16 mouse cellular contexts compared by ENCODE assay signal in genomic region chr17:78218506-78219232, GRCm38 (mm10). TPM values are rescaled to one million over a fixed set of nuclear protein-coding genes. Genes with fewer than 3 reads are reported as not detected.
DNase-seq lines count a peak whose midpoint lies in the region; ATAC-seq and TF ChIP-seq lines count a peak whose summit lies in the region.
"Had no signal": no experiment of that assay in that cellular context is flagged by ENCODE, and none has a peak within 500 bp of the region (broad histone marks: within the 10 kb centered on the region; RNA-seq: fewer than 3 reads in every experiment).

No protein-coding gene starts in this region.

- no peaks in the 10 kb centered on the region for H3K9me3 ChIP-seq in lung, embryonic 14.5 days (ENCODE audit: low read depth, low read length)
- H3K9me3 ChIP-seq: hindbrain, embryonic 12.5 days; limb, embryonic 13.5 days had no signal

- no peak for TF ChIP-seq POLR2A in small intestine, adult 2 months (IDR thresholded peaks at IDR 0.05; ENCODE audit: low read depth, low read length)

- H3K4me2 ChIP-seq in lung, embryonic 14.5 days = no peak overlapping the region; the same call in 1 of the 2 replicates
- H3K4me2 ChIP-seq: hindbrain, embryonic 12.5 days; limb, embryonic 13.5 days had no signal

- no peak overlapping the region for H3K4me3 ChIP-seq in brown adipose tissue, adult 24 weeks (ENCODE audit: insufficient read depth, low read depth, low read length)
- no peak overlapping the region for H3K4me3 ChIP-seq in lung, embryonic 14.5 days (ENCODE audit: low read depth, low read length)
- H3K4me3 ChIP-seq in small intestine, adult 2 months (ENCODE audit: low read depth, low read length) = no peak overlapping the region
- H3K4me3 ChIP-seq: heart, adult 2 months; hindbrain, embryonic 12.5 days; limb, embryonic 13.5 days had no signal

- 0 out of 2 replicates have a peak overlapping the region, but pooled peaks have one; percentile 17 for H3K27ac ChIP-seq in brown adipose tissue, adult 24 weeks (replicated peaks; ENCODE audit: low read depth, low read length)
- no peak overlapping the region for H3K27ac ChIP-seq in lung, embryonic 14.5 days (ENCODE audit: low read depth)
- H3K27ac ChIP-seq in small intestine, adult 2 months (ENCODE audit: insufficient read depth, low read depth, low read length) = peak overlapping the region; percentile 59
- H3K27ac ChIP-seq: heart, adult 2 months; hindbrain, embryonic 12.5 days; limb, embryonic 13.5 days; macrophage had no signal

- 68% methylated on average over 10 of the region's 10 CpGs for WGBS in lung, embryonic 14.5 days
- WGBS in small intestine, adult 2 months = 32% methylated on average over 10 of the region's 10 CpGs

- DNase-seq in heart, postnatal 10 days = peak; percentile 55 to 63
- no peak for DNase-seq in heart, adult 11 months
- peak; percentile 65 for DNase-seq in lung, embryonic 14.5 days
- no peak for DNase-seq in layer of hippocampus, postnatal 10 days (ENCODE audit: low spot score in 2 of 2)
- DNase-seq in cerebellum, adult 11 months = no peak
- DNase-seq in gastrocnemius, postnatal 10 days = no peak
- DNase-seq: cerebellum, postnatal 14 days; kidney, postnatal 14 days; retina, postnatal 1 day had no signal

- ATAC-seq in lung, embryonic 14.5 days (ENCODE audit: insufficient read depth) = peak; percentile 71

- H3K9ac ChIP-seq in lung, embryonic 14.5 days = no peak overlapping the region
- H3K9ac ChIP-seq: hindbrain, embryonic 12.5 days; limb, embryonic 13.5 days had no signal

- H3K4me1 ChIP-seq in brown adipose tissue, adult 24 weeks (ENCODE audit: control insufficient read depth, insufficient read depth, insufficient read length, low read length) = peaks cover 28% of the 10 kb centered on the region
- H3K4me1 ChIP-seq in lung, embryonic 14.5 days (ENCODE audit: insufficient read depth) = no peaks in the 10 kb centered on the region
- peaks cover 34% of the 10 kb centered on the region for H3K4me1 ChIP-seq in small intestine, adult 2 months (ENCODE audit: control insufficient read depth, insufficient read depth, insufficient read length, low read length)

- TF ChIP-seq CTCF in lung, embryonic 14.5 days (IDR thresholded peaks at IDR 0.05; ENCODE audit: low read depth) = no peak
- no peak for TF ChIP-seq CTCF in small intestine, adult 2 months (IDR thresholded peaks at IDR 0.05; ENCODE audit: extremely low read depth, insufficient read length, insufficient replicate concordance, low read depth, low read length)

- no peaks in the 10 kb centered on the region for H3K36me3 ChIP-seq in lung, embryonic 14.5 days (ENCODE audit: insufficient read depth)
- H3K36me3 ChIP-seq in small intestine, adult 2 months (ENCODE audit: control insufficient read depth, insufficient read depth, low read length) = no peaks in the 10 kb centered on the region
- H3K36me3 ChIP-seq: hindbrain, embryonic 12.5 days; limb, embryonic 13.5 days had no signal

- intact Hi-C loops in heart, postnatal 10 days (cut with DNase I) = no loop called here

- no peaks in the 10 kb centered on the region for H3K27me3 ChIP-seq in lung, embryonic 14.5 days (ENCODE audit: insufficient read depth, low read length)
- no peaks in the 10 kb centered on the region for H3K27me3 ChIP-seq in small intestine, adult 2 months (ENCODE audit: control insufficient read depth, insufficient read depth, low read length)
- H3K27me3 ChIP-seq: hindbrain, embryonic 12.5 days; limb, embryonic 13.5 days had no signal

RNA-seq across cellular contexts. Expression of gene Crim1, which starts 18.6 kb away (rescaled TPM):
- 10 to 100 TPM; 44.8 to 47.1 TPM for total RNA-seq in heart, postnatal 10 days (2021)
- 6.8 and 10.6 TPM in 2 replicates for polyA plus RNA-seq in brown adipose tissue, adult 24 weeks (2012; ENCODE audit: insufficient read depth, insufficient read length, missing spikeins)
- 3.1 and 5.7 TPM in 2 replicates for polyA plus RNA-seq in lung, embryonic 14.5 days (2014; fragmentation: Nextera tagmentation; extraction: Ambion mirVana)
- polyA plus RNA-seq in small intestine, adult 2 months (2012; rRNA removed) = 12.9 and 36.1 TPM in 2 replicates
- total RNA-seq in layer of hippocampus, postnatal 10 days (2021) = 100 to 1,000 TPM in 1 of 2 experiments, 10 to 100 TPM in 1; 96.7 to 108 TPM
- total RNA-seq in gastrocnemius, postnatal 10 days (2021) = 10 to 100 TPM; 19.8 to 22.5 TPM
- total RNA-seq: MEL had no signal

Comparison
In these comparisons a context has a peak if more than half of its experiments do, and no peak if none do; other contexts are left out.
1. DNase-seq: peak in heart, postnatal 10 days (2 of 2) and lung, embryonic 14.5 days (single experiment); none in heart, adult 11 months (single experiment), layer of hippocampus, postnatal 10 days (0 of 2), cerebellum, adult 11 months (single experiment) and gastrocnemius, postnatal 10 days (single experiment).